Mouse (Mus musculus) layer of hippocampus, postnatal 36 days (tissue): ENCODE results near the gene Kif4. TPM values are rescaled to one million over a fixed set of nuclear protein-coding genes. Genes with fewer than 3 reads are reported as not detected.

Experiments
- DNase-seq, 2 experiments: peaks; one replicate each; pipeline ENCODE4 v3.0.0; 2022
- total RNA-seq, 2 experiments: library from RNA; stranded (reverse); gene quantifications; 2 replicates each; pipeline ENCODE4 v1.2.3; 2021

Gene Kif4
- total RNA-seq: under 1 TPM; 0.52 to 0.73 TPM

DNA sequence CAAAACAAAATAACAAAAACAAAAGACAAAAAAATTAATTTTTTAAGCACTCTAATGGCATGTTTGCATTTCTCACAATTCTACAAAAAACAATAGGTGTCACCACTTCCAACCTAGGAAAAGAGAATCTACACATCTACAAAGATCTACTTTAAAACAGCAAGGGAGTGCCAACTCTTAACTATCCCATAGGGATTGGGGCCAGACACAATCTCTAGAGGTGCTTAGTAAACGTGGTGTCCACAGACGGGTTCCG is at the start of gene Kif4:
Kif4 (plus strand) TSS at position 192 of the 256 bp plus-strand sequence.
- no peak for DNase-seq

DNA sequence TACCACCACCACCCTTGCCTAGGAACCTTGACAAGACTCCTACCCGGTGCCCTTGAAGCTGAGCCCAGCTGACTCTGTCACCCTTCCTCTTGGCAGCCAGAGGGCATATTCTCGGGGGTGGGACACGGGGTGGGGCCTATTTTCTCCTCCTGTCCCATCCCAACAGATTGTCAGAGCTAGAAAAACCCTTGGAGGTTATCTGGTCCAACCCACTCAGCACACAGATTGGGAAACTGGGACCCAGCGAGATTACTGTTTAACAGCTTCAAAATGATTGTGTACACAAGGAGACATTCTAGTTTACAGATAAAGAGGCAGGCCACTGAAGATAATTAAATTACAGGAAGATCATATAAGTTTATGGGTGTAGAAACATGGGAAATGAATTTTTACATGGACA is 30.7 kb upstream of the Kif4 start, which contains the start of gene P2ry4:
P2ry4 (minus strand) TSS at position 79 of the 400 bp plus-strand sequence.
- no peak for DNase-seq

DNA sequence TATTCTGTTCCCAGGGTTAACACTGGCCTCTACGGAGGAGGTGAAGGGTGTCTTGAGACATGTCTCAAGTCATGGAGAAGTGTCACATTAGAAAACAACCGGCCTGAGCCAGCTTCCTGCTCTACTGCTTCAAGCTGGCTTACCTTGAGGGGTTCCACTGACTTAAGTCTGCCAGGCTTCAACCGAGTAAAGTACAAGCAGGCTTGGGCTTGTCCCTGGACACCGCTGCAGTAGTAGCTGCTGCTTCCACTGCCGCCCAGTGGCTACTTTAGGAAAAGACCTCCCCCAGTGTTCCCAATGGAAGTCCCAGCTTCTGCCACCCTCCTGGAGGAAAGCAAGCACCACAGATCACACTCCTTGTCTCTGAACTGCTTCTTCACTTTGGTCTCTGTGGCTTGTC is 28.1 kb upstream of the Kif4 start:
- peak; percentile 23 to 35 for DNase-seq

DNA sequence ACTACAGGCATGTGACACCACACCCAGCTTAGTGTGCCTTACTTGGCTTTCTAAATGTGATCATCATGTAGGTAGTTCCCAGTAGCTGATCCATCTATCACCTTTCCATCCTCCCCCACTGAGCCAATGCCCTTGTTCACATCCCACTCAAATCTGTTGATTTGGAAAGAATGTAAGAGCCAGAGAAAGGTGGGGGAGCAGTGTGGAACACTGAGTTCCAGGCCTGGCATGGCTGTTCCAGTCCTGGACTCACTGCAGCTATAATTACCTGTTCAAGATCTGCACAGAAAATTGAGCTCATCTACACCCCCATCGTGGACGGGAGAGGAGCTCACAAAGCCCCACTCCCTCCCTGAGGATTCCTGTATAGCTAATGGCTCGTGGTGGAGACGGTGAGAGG is 25.8 kb upstream of the Kif4 start:
- DNase-seq: no peak

DNA sequence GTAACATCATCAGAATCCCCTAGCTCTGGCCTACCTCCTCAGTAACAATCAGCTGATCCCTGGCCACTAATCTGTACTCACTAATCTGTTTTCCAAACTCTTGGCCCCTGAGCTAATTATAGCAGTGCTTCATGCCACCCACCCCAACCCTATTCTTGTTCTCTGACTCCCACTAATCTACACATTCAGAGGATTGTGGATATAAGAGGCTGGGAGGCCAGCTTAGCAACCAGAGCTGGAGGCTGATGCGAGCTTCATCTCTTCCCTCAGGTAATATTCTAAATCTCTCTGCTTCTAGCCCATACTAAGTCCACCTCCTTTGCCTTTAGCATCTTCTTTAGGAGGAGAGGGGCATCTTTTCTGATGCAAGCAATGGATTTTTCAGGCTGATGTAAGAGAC is 20.2 kb upstream of the Kif4 start, which contains the start of gene Arr3:
Arr3 (plus strand) TSS at position 184 of the 400 bp plus-strand sequence.
- no peak for DNase-seq

DNA sequence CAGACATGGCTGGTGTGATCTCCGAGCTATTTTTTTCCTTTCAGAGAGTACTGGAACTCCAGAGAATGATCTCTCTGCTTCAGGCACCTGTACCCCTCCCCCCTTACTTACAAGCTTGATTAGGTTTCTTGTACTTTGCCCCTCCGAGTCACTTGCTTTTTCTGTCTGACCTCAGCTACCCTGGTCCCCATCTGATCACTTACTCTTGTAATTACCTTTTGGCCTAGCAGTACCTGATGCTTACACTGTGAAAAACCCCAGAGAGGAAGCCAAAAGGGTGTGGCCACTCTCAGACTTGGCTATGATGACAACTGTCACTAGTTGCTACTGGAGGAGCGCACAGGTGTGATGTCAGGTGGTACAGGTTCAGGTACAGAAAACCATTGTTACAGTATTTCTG is 7.0 kb upstream of the Kif4 start:
- no peak for DNase-seq

DNA sequence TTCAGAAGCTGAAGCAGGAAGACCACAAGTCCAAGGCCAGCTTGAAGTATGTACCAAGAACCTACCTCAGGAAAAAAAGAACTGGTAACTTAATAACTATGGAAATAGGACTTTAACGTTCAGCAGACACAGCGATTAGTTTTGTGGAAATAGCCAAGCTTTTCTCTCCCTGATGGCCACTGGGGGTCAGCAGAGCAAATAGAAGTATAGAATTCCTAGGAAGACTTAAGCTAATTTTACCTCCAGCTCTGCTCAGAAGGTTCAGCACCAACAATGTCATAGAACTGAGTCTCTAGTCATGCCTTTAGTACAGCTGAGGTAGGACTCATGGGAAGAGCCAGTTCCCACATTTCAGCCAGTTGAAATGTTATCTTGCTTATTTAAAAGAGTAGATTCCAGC is 4.2 kb upstream of the Kif4 start:
- DNase-seq: no peak

DNA sequence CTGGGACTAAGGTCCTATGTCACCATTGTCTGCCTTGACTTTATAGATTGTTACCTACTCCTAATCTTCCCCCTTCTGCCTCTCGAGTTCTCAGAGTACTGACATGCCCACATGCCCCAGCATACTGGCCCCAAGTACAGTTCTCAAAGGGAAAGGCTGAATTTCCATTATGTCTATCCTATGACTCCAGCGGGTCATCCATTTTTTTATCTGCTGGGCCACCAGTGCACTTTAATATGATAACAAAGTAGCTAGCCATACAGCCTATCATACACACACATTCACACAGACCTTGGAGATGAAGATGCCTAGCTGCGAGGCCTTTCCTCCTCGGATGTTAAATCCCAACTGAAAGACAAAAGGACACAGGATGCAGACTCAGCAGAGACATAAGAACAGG is 1.3 kb upstream of the Kif4 start:
- no peak for DNase-seq

DNA sequence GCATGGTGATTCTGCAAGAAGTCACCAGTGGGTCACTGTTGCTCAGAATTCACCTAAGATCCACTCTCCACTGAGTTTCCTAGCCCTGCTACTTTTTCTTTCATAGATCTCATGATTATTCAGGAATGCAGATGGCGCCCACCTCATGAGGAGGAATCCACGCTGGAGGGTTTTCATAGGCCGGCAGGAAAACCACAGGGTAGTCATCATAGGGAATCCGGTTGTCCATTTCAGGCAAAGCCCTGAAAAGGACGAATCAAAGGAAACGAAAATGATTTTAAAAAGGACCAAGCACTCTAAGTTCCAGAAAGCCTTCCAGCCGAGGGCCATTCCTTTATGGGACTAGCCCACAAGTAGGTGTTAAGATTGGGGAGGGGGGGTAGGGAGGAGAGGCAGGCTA is 391 bp upstream of the Kif4 start:
- DNase-seq: no peak

DNA sequence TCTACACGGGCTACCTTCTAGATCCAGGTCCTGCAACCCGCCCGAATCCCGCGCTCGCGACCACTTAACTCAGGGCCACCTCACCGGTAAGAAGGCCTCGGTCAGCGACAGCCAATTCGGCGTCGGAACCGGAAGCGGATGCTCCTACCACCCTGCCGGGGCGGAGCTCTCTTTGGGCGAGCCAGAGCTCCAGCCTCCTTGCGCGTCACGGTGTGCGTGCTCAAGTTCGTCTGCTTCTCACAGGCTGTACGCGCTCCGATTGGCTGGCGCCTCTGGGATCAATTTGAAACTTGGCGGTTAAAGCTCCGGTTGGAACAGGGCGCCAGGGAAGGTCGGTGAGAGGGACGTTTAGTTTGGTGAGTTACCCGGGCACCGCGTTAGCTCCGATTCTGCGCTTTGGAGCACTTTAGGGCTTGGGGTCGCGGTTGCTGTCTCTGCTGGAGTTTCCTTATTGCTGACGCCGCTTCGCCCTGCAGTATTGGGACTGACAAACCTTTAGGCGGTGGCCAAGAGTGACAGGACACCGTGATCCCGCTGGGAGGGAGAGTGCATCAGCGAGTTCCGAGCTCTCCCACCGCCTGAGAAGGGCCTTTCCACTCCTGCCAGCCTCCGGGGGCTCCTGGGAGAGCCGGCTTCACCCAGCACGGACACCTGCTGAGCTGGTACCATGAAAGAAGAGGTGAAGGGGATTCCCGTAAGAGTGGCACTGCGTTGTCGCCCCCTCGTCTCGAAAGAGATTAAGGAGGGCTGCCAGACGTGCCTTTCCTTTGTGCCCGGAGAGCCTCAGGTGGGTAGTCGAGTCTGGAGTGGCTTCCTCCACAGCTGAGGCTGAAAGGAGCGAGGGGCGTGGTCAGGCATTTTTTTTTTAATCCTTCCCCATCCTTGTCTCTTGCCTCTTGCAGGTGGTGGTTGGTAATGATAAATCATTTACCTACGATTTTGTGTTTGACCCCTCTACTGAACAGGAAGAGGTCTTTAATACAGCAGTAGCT is 561 bp downstream of the Kif4 start, which contains the start of gene Pdzd11:
Pdzd11 (minus strand) TSS at position 767 of the 992 bp plus-strand sequence.
- DNase-seq: peak; percentile 80 to 86

DNA sequence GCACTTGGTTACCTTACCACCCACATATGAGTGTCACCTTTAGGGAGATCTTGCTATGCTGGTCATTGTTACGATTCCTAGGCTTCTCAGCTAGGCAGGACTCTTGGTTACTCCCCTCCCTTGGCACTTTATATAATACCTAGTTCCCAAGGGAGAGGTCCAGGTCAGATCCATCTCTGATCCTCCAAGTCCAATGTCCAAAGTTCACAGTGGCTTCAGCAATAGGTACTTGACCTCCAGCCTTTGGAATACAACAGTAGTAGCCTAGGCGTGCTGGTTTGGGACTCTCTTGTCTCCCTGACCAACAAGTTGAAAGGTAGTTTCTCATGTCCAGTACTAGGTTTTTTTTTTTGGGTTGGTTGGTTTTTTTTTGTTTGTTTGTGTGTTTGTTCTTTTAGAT is 3.5 kb downstream of the Kif4 start:
- no peak for DNase-seq

DNA sequence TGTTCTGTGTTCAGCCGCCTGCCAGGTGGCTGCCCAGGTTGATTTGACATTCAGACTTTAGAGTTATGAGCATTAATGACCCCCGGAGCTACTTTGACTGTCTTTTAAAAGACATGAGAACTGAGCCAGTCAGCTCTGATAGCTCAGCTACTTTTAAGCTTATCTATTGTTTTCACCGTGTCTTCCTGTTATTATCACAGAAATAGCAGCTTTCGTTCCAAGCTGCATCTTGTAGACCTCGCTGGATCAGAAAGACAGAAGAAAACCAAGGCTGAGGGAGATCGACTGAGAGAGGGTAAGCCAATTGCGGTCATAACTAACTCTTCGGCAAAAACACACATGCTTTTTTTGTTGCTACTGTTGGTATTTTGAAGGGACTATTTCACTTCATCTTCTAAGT is 12.9 kb downstream of the Kif4 start:
- no peak for DNase-seq

DNA sequence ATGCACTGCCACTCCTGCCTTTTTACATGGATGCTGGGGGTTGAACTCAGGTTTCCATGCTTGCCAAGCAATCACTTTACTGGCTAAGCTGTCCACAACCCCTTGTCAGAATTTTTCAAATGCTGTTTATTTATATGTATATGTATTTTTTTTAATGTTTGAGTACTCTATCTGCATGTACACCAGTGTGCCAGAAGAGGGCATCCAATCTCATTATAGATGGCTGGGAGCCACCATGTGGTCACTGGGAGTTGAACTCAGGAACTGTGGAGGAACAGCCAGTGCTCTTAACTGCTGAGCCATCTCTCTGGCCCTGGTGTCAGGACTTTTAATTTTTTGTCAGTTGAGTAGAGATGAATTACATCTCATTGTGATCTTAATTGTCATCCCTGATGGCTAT is 27.3 kb downstream of the Kif4 start:
- no peak for DNase-seq

DNA sequence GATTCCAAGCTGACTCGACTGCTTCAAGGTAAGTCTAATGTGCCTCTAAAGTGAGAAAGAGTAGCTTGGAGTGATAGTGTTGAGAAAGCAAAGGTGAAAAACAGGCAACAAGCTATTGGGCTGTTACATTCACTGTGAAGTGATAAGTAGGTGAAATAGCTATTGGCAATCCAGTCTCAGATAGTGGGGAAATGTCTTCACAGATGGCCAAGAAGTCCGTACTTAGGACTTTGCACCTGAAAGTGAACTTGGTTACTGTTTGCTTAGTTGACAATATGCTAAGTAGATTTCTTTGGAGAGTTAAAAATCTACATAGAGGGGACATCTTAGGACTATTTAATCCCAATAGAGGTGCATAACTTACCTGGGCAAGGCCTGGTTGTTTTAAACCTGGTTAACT is 39.3 kb downstream of the Kif4 start:
- DNase-seq: no peak

DNA sequence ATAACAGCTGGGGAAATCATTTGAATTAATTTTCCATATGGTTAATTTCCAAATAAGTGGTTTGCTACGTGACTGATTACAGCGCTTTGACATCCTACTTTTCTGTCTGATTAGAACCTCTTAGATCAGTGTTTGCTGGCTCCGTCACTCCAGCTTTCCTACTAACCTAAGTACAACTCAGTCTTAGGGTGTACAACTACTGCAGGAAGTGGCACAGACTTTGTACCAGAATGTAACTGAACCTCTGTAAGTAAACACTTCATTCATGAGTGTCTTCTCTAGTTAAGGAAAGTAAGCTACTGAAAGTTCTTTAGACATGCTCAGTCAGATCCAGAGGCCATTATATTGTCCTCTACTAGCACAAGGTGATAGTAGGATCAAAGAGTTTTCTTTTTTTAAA is 52.7 kb downstream of the Kif4 start:
- no peak for DNase-seq

DNA sequence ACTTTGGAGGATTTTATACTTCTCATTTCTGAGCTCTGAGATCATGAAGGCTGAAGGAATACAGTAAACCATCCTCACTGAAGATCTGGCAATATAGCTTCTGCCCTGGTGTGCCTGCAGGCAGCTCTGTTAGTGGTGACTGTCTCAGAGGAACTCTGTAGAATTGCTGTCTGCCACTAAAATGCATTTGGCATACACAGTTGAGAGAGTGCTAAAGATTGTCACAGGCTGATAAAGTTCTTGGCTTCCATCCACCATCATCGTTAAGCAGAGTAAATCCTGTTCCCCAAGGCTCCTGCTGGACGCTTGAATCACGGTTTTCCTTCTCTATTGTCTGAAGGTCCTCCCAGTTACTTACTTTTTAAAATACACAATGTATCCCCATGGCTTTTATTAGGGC is 61.0 kb downstream of the Kif4 start:
- DNase-seq: no peak

DNA sequence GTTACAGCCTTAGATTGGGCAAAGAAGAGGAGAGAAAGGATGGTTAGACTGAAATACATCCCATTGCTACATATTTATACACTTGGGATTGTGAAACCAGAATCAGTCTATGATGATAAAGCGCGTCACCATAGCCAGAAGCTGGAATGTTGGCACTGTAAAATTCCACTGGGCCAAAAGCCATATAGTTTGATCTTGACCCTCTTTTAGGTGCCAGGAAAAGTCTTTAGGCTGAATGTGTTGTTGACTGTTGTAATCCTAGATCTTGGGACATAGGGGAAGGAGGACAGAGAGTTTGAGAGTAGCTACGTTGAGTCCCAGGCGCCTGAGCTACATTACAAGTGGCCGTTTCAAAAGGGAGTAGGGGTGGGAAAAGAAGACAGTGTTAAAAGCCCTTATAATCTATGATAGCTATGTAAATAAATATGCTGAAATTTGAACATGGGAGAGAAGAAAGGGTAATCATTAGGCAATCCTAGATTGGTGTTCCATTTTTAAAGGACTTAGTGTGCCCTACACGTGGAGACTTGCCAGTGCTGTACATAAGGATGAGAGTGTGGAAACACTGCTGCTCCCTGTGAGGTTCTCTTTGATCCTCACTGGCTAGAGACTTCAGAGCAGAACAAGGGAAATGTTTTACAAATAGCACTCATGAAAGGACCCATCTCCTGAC is 62.0 kb downstream of the Kif4 start:
- no peak for DNase-seq

DNA sequence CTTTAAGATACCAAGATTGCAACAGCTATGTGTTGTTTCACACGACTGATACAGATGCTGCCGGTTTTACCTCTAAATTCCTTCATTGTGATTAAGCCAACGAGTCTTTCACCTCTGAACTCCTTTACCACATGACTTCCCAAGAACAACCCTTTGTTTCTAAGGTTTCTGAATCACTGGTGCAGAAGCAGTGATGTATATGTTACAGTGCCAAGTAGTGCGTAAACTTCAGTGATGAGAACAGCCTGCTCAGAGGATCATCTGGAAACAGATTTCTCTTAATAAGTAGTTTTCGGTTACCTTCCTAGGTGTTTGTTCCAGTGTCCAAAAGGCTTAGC is 62.5 kb downstream of the Kif4 start:
- DNase-seq: no peak

DNA sequence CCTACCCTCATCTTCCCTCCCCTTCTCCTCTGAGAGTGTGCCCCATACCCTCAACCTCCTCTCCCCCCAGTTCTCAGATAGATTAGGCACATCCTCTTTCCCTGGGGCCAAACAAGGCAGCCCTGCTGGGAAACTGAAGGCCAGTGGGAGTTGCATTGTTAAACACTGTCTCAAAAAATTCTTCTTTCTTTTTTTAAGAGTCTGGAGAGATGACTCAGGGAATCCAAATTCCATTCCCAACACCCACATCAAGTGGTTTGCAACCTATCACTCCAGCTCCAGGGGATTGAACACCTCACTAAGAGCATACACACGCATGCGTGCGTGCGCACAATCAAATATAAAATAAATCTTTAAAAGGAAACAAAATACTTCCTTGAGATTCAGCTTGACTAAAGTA is 71.2 kb downstream of the Kif4 start:
- DNase-seq: no peak

DNA sequence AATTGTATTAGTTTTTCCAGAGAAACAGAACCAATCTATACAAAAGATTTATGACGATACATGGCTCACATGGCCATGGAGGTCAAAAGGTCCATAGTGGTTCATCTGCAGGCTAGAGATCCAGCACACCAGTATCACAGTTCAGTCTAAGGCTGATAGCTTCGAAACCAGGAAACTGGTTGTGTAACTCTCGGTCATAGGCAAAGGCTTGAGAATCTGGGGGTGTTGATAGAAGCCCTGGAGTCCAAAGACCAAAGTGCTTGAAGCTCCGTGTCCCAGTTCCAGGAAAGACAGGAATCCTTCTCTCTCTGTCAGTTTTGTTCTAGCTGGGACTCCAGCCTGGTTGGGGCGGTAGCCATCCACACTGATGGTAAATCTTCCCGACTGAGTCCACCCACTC is 82.5 kb downstream of the Kif4 start:
- no peak for DNase-seq

DNA sequence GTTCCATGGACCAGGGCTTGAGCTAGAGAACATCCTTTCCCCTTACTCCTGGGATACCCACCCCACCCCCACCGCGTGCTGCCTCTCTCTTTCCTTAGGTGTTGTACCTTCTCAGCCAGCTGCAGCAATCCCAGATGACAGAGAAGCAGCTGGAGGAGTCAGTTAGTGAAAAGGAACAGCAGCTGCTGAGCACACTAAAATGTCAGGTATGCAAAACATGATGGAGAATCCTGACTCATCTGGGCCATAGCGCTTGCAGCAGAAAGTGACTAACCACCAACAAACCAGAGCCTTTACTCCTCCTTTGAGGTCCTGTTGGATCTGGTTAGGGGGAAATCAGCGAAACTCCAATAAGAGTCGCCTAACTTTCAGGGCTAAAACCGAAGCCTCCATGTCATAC is 90.6 kb downstream of the Kif4 start:
- DNase-seq: no peak

DNA sequence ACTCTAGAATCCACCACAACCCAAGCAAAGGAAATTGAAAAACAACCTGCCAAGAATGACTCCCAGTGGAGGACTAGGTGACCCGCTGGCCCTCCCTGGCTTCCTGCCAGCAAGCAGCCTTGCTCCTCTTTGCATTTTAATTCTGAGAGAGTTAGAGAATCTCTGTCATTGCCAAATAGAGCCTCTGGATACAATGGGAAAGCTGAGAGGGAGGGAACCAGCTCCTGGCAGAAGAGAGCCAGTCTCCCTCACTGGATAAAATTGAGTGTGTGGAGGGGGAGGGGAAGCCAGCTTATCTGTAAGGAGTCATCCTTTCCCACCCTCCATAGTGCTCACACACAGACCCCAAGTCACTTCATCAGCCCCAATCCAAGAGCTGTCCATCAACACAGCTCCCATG is 103.4 kb downstream of the Kif4 start:
- DNase-seq: no peak

DNA sequence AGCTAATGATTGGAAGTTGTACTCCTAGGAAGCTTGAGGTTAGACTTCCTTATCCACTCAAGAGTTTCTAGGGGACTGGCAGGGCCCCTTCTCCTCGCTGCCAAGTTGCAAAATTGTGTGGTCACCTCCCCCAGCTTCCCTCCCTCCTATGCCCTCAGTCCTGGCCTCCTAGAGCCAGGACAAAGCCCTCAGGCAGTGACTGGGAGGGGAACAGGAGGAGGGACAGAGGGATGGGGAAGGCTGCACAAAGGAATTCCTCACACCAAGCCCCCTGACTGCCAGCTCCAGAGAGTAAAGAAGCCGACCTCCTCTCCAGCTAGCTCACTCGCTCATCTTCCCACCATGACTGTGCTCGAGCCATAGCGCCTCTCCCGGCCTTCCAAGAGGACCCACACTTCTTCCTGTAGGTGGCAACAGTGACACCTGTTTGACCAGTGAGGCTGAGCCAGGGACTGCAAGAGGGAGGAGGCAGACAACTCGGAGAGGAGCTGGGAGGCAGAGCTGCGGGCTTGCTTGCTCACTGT is 104.2 kb downstream of the Kif4 start, which contains the start of gene Gdpd2:
Gdpd2 (plus strand) TSS at position 209 of the 524 bp plus-strand sequence.
- DNase-seq: no peak

DNA sequence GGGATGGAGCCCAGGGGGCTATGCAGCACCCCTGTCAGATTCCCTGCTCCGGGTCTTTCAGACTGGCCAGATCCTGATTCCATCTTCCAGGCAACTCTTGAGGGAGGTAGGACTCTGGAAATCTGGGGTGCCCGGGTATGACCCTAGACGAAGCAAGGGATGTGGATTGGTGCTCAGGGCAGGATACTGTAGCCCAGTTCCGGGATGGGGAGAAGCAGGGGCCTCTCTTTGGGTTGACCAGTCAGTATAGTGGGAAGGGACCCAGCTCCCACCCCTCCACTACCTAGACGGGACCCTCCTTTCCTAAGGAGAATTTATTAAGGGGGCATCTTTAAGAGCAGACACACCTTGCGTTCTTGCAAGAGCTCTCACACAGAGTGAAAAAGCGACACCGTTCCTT is 104.7 kb downstream of the Kif4 start:
- DNase-seq: no peak
